Mouse (Mus musculus) ES-E14 (cell line): ENCODE measurements at regions not wholly inside any gene's neighbourhood (a gene's known extent, or its start where the extent isn't known, plus 50 kb on each side); places are given as distances from the start of the nearest gene placed in this dataset.

Source experiments
- HCFC1 ChIP-seq: IDR thresholded peaks from 2 replicates; pipeline ENCODE4 v1.6.1; 2012; ENCODE audit warnings: low read length, inconsistent platforms, borderline replicate concordance; ENCODE audit not compliant: insufficient read depth
- MAFK ChIP-seq: IDR thresholded peaks from 2 replicates; pipeline ENCODE4 v1.6.1; 2014; ENCODE audit warnings: mild to moderate bottlenecking, low read depth, low read length, inconsistent platforms; ENCODE audit not compliant: insufficient read depth

- no peak for TF ChIP-seq HCFC1
- no peak for TF ChIP-seq MAFK
Measured at GRCm38 (mm10) chr15:87264906-87265305, 279.2 kb upstream of the Fam19a5 start.
